Comparison of ENCODE assay signal across 16 mouse cellular contexts in genomic region chr19:18608975-18609374, GRCm38 (mm10). TPM values are rescaled to one million over a fixed set of nuclear protein-coding genes. Genes with fewer than 3 reads are reported as not detected.
A peak's percentile ranks its signal among the peaks of the same experiment; 100 is the strongest.
DNase-seq lines count a peak whose midpoint lies in the region; ATAC-seq and TF ChIP-seq lines count a peak whose summit lies in the region.
"Had no signal": no experiment of that assay in that cellular context is flagged by ENCODE, and none has a peak within 500 bp of the region (broad histone marks: within the 10 kb centered on the region; RNA-seq: fewer than 3 reads in every experiment).

No protein-coding gene starts in this region.

- no peaks in the 10 kb centered on the region for H3K36me3 ChIP-seq in heart, embryonic 14.5 days (ENCODE audit: control insufficient read depth, insufficient read depth, low read length)
- H3K36me3 ChIP-seq in liver, adult 2 months (ENCODE audit: control insufficient read depth, insufficient read depth, low read length), result no peaks in the 10 kb centered on the region
- H3K36me3 ChIP-seq: forebrain, embryonic 15.5 days; limb, embryonic 13.5 days; neural tube, embryonic 15.5 days had no signal

- no peak for TF ChIP-seq POLR2A in liver, adult 2 months (IDR thresholded peaks at IDR 0.05; ENCODE audit: extremely low read depth, insufficient read depth, low read length)

- H3K79me2 ChIP-seq in liver, adult 2 months (ENCODE audit: control insufficient read depth, insufficient read depth, low read length), result peaks cover 46% of the 10 kb centered on the region

- no peak overlapping the region for H3K4me3 ChIP-seq in heart, embryonic 14.5 days (ENCODE audit: control insufficient read depth in 1 of 2, insufficient read depth in 1 of 2, low read depth in 1 of 2, low read length in 2 of 2)
- no peak overlapping the region for H3K4me3 ChIP-seq in liver, adult 2 months (ENCODE audit: insufficient read depth, low read depth, low read length)
- H3K4me3 ChIP-seq: forebrain, embryonic 15.5 days; limb, embryonic 13.5 days; megakaryocyte, embryonic 14.5 days; neural tube, embryonic 15.5 days had no signal

- peak overlapping the region in 1 of 2 experiments; percentile 11; a peak in 1 of 4 replicates for H3K27ac ChIP-seq in heart, embryonic 14.5 days (replicated peaks in 1 of 2; ENCODE audit: control insufficient read depth in 1 of 2, insufficient read depth in 1 of 2, low read depth in 2 of 2, low read length in 2 of 2)
- H3K27ac ChIP-seq in liver, adult 2 months (replicated peaks; ENCODE audit: insufficient read depth, low read depth, low read length), result no peak overlapping the region; the same call in 1 of the 2 replicates
- H3K27ac ChIP-seq: forebrain, embryonic 15.5 days; limb, embryonic 13.5 days; neural tube, embryonic 15.5 days had no signal

- no peak for DNase-seq in heart, postnatal 10 days
- DNase-seq in liver, adult 2 months (ENCODE audit: extremely low read depth, low read depth, low spot score), result peak; percentile 53
- DNase-seq in liver, result no peak
- peak; percentile 59 to 69 for DNase-seq in adrenal gland, postnatal 36 days
- no peak for DNase-seq in right cerebral cortex, postnatal 25 days
- DNase-seq: cerebellum, postnatal 25 days; gastrocnemius, postnatal 25 days; thymus, adult 18-20 months had no signal

- WGBS in heart, embryonic 14.5 days, result 49% methylated on average over 6 of the region's 6 CpGs
- 38% methylated on average over 6 of the region's 6 CpGs for WGBS in liver, adult 2 months

- H3K27me3 ChIP-seq in heart, embryonic 14.5 days (ENCODE audit: control insufficient read depth, insufficient read depth, low read length), result no peaks in the 10 kb centered on the region
- no peaks in the 10 kb centered on the region for H3K27me3 ChIP-seq in liver, adult 2 months (ENCODE audit: control insufficient read depth, insufficient read depth, low read length)
- H3K27me3 ChIP-seq: forebrain, embryonic 15.5 days; limb, embryonic 13.5 days; megakaryocyte, embryonic 14.5 days; neural tube, embryonic 15.5 days had no signal

- H3K9ac ChIP-seq in heart, embryonic 14.5 days (ENCODE audit: low read length), result no peak overlapping the region
- no peak overlapping the region for H3K9ac ChIP-seq in liver, adult 2 months (ENCODE audit: low read depth, low read length)
- H3K9ac ChIP-seq: forebrain, embryonic 15.5 days; limb, embryonic 13.5 days; neural tube, embryonic 15.5 days had no signal

- intact Hi-C loops in heart, postnatal 10 days (cut with DNase I), result no loop called here

- H3K4me2 ChIP-seq in heart, embryonic 14.5 days (ENCODE audit: low read length), result no peak overlapping the region
- H3K4me2 ChIP-seq: forebrain, embryonic 15.5 days; limb, embryonic 13.5 days; neural tube, embryonic 15.5 days had no signal

- H3K9me3 ChIP-seq in heart, embryonic 14.5 days (ENCODE audit: control insufficient read depth, low read length), result no peaks in the 10 kb centered on the region
- H3K9me3 ChIP-seq: forebrain, embryonic 15.5 days; limb, embryonic 13.5 days; megakaryocyte, embryonic 14.5 days; neural tube, embryonic 15.5 days had no signal

- no peak for TF ChIP-seq CTCF in liver, adult 2 months (IDR thresholded peaks at IDR 0.05; ENCODE audit: low read depth, low read length)

- peak; percentile 41; the same call in 1 of the 2 replicates for ATAC-seq in heart, embryonic 14.5 days (ENCODE audit: insufficient number of reproducible peaks, insufficient read depth, low FRiP score, low read depth)
- 0 out of 2 replicates have a peak, but pooled peaks have one; percentile 31 for ATAC-seq in megakaryocyte-erythroid progenitor cell, adult 5-6 weeks (replicated peaks; ENCODE audit: low FRiP score, low TSS enrichment, poor library complexity, severe bottlenecking)
- no peak for ATAC-seq in cerebellum, adult (ENCODE audit: insufficient number of reproducible peaks, low FRiP score, low TSS enrichment)
- ATAC-seq: activated CD4-positive, CD25-positive, alpha-beta regulatory T cell, adult 4 months; forebrain, embryonic 15.5 days had no signal

- H3K4me1 ChIP-seq in heart, embryonic 14.5 days (ENCODE audit: control insufficient read depth in 2 of 2, insufficient read depth in 2 of 2, low read length in 2 of 2), result peaks cover 7 to 16% of the 10 kb centered on the region in 2 experiments; a peak in 3 of 4 replicates
- H3K4me1 ChIP-seq in liver, adult 2 months (ENCODE audit: control insufficient read depth, insufficient read depth, low read length), result peaks cover 16% of the 10 kb centered on the region
- H3K4me1 ChIP-seq: forebrain, embryonic 15.5 days; neural tube, embryonic 15.5 days had no signal

RNA-seq across cellular contexts. Expression of gene Ostf1, which starts 22.6 kb away (rescaled TPM):
- 85.3 and 85.8 TPM in 2 replicates for polyA plus RNA-seq in heart, embryonic 14.5 days (2014; fragmentation: Nextera tagmentation; extraction: Ambion mirVana)
- 10 to 100 TPM; 60.3 to 64.1 TPM for total RNA-seq in heart, postnatal 10 days (2021)
- 42.5 and 53.0 TPM in 2 replicates for total RNA-seq in liver, adult 2 months (2014; rRNA removed)
- 26.5 and 29.6 TPM in 2 replicates for polyA plus RNA-seq in liver, adult 2 months (2012; rRNA removed)
- 100 to 1,000 TPM; 127 to 163 TPM for total RNA-seq in adrenal gland, postnatal 36 days (2021)
- 38.8 and 45.6 TPM in 2 replicates for total RNA-seq in megakaryocyte-erythroid progenitor cell, adult 5-6 weeks (2014; fragmentation: Nextera tagmentation)
- 63.0 and 78.0 TPM in 2 replicates for total RNA-seq in megakaryocyte-erythroid progenitor cell, adult 5-6 weeks (2017)

RNA-seq across cellular contexts. Expression of gene Nmrk1, which starts 22.8 kb away (rescaled TPM):
- polyA plus RNA-seq in heart, embryonic 14.5 days (2014; fragmentation: Nextera tagmentation; extraction: Ambion mirVana), result 7.6 and 10.7 TPM in 2 replicates
- total RNA-seq in heart, postnatal 10 days (2021), result 1 to 10 TPM; 3.3 TPM
- total RNA-seq in liver, adult 2 months (2014; rRNA removed), result 32.2 and 47.4 TPM in 2 replicates
- 12.6 and 21.9 TPM in 2 replicates for polyA plus RNA-seq in liver, adult 2 months (2012; rRNA removed)
- 10 to 100 TPM in 1 of 2 experiments, 1 to 10 TPM in 1; 9.0 to 17.7 TPM for total RNA-seq in adrenal gland, postnatal 36 days (2021)
- total RNA-seq in megakaryocyte-erythroid progenitor cell, adult 5-6 weeks (2014; fragmentation: Nextera tagmentation), result 7.0 and 9.5 TPM in 2 replicates
- total RNA-seq in megakaryocyte-erythroid progenitor cell, adult 5-6 weeks (2017), result 8.3 and 11.0 TPM in 2 replicates

Comparison
In these comparisons a context has a peak if more than half of its experiments do, and no peak if none do; other contexts are left out.
1. DNase-seq: peak in liver, adult 2 months (single experiment) and adrenal gland, postnatal 36 days (2 of 2); none in heart, postnatal 10 days (0 of 2), liver (single experiment) and right cerebral cortex, postnatal 25 days (single experiment).